Mouse (Mus musculus) right cerebral cortex, postnatal 10 days (tissue): ENCODE measurements around the gene Bcan.

Experiments used
- DNase-seq, 2 experiments: peaks; one replicate each; pipeline ENCODE4 v3.0.0; 2021; ENCODE audit warnings: low spot score in 2 of 2

The Bcan gene

GRCm38 (mm10) chr3:87972203-87972664 is 27.8 kb downstream of the Bcan start:
- no peak for DNase-seq

- no peak for DNase-seq
Measured at GRCm38 (mm10) chr3:87971489-87972202, 28.4 kb downstream of the Bcan start.

- DNase-seq: peak; percentile 54 to 67
Measured at GRCm38 (mm10) chr3:87970939-87971488, 29.0 kb downstream of the Bcan start, which contains the start of gene Nes. Gene Nes, plus strand, starts transcription at chr3:87971078.

- DNase-seq: peak in 1 of 2 experiments; percentile 72
Measured at GRCm38 (mm10) chr3:87970184-87970938, 29.7 kb downstream of the Bcan start.

- DNase-seq: peak; percentile 92
Measured at GRCm38 (mm10) chr3:87960586-87961191, 39.3 kb downstream of the Bcan start.

GRCm38 (mm10) chr3:87960191-87960585 is 39.8 kb downstream of the Bcan start:
- no peak for DNase-seq

GRCm38 (mm10) chr3:87959371-87959770 is 40.7 kb downstream of the Bcan start:
- no peak for DNase-seq

- no peak for DNase-seq
Measured at GRCm38 (mm10) chr3:87958967-87959366, 41.1 kb downstream of the Bcan start.

GRCm38 (mm10) chr3:87958476-87958875 is 41.6 kb downstream of the Bcan start:
- DNase-seq: no peak

GRCm38 (mm10) chr3:87958056-87958455 is 42.0 kb downstream of the Bcan start:
- DNase-seq: no peak

- no peak for DNase-seq
Measured at GRCm38 (mm10) chr3:87952440-87952839, 47.6 kb downstream of the Bcan start.

GRCm38 (mm10) chr3:87951946-87952345 is 48.1 kb downstream of the Bcan start:
- no peak for DNase-seq

- no peak for DNase-seq
Measured at GRCm38 (mm10) chr3:87949955-87950515, 50.0 kb downstream of the Bcan start.

- DNase-seq: no peak
Measured at GRCm38 (mm10) chr3:87949266-87949954, 50.6 kb downstream of the Bcan start.

- no peak for DNase-seq
Measured at GRCm38 (mm10) chr3:87948378-87949265, 51.4 kb downstream of the Bcan start, which contains the start of gene Crabp2. Gene Crabp2, plus strand, starts transcription at chr3:87948666.

- no peak for DNase-seq
Measured at GRCm38 (mm10) chr3:87947811-87948199, 52.2 kb downstream of the Bcan start.

- no peak for DNase-seq
Measured at GRCm38 (mm10) chr3:87947056-87947810, 52.8 kb downstream of the Bcan start.

GRCm38 (mm10) chr3:87946541-87946860 is 53.5 kb downstream of the Bcan start:
- no peak for DNase-seq

GRCm38 (mm10) chr3:87945781-87946540 is 54.1 kb downstream of the Bcan start:
- DNase-seq: no peak
